Mouse (Mus musculus) embryonic fibroblast, embryonic 13.5 days (primary cell): ENCODE measurements around the gene Thrb.

Experiments used
- CTCF ChIP-seq: IDR thresholded peaks from 2 replicates; pipeline ENCODE4 v1.5.1; 2011; ENCODE audit warnings: mild to moderate bottlenecking, control low read depth, low read length, moderate library complexity, borderline replicate concordance; ENCODE audit not compliant: insufficient read depth
- POLR2A ChIP-seq: IDR thresholded peaks from 2 replicates; pipeline ENCODE4 v1.6.1; 2011; ENCODE audit warnings: low read depth, mild to moderate bottlenecking, control low read depth, low read length, moderate library complexity

GRCm38 (mm10) chr14:17767987-17768386, 107.9 kb downstream of the Thrb start:
- no peak for TF ChIP-seq POLR2A
- TF ChIP-seq CTCF: no peak
